Mouse (Mus musculus): ENCODE data around the gene Camkk2.

DNA sequence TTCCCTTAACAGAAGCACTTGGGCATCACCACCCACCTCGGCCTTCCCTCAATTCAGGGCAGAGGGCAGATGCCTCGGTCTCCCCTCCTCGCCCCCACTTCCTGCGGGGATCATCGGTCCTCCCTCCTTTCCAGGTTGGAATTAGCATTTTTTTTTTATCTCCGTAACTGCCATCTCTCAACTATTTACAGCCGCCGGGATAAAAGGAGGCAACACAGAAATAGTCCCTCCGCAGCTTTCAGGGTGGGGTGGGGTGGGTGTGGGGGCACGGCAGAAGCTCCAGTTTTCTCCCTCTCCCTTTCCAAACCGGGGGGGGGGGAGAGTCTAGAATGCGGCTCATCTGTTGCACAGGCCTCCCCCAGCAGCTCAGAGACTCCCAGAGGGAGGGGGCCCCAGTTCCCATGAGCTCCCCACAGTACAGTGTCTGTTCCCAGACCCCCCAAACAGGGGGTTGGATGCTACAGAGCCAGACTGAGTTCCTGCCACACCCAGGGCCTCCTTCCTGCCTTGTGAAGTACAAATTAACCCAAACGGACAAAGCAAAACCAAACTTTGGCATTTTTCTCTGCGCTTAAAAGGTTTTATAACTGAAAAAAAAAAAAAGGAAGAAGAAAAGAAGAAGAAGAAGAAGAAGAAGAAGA lies 3.4 kb downstream of the Camkk2 start:
- TF ChIP-seq POLR2A (IDR thresholded peaks at IDR 0.05; ENCODE audit: borderline replicate concordance, insufficient read depth, low read length) (no peak), CTCF (IDR thresholded peaks at IDR 0.05; ENCODE audit: borderline replicate concordance, insufficient read depth, low read depth, low read length) (no peak)
